Mouse (Mus musculus): ENCODE results near the gene Dgcr2. TPM values are rescaled to one million over a fixed set of nuclear protein-coding genes. Genes with fewer than 3 reads are reported as not detected.

Gene Dgcr2
- polyA plus RNA-seq, 1 experiment from 2014 or later: 96.0 TPM

- Histone ChIP-seq H3K4me1 (replicated peaks) (peaks cover 23% of the 10 kb centered on the region), H3K27me3 (ENCODE audit: insufficient read depth, poor library complexity, severe bottlenecking) (peaks cover 86% of the 10 kb centered on the region), H3K9me3 (no peaks in the 10 kb centered on the region), H3K27ac (no peak overlapping the region), H3K36me3 (peaks cover 5% of the 10 kb centered on the region), H3K4me3 (peak overlapping the region; percentile 70)
- no peak for DNase-seq (ENCODE audit: low spot score)
- WGBS: 54% methylated on average over 7 of the region's 7 CpGs
Measured at GRCm38 (mm10) chr16:17834543-17834942, 63.8 kb downstream of the Dgcr2 start.

GRCm38 (mm10) chr16:17833681-17834399 is 64.5 kb downstream of the Dgcr2 start:
- no peaks in the 10 kb centered on the region; the same call in 1 of the 2 replicates for H3K36me3 ChIP-seq
- DNase-seq (ENCODE audit: low spot score): peak; percentile 73
- H3K9me3 ChIP-seq: no peaks in the 10 kb centered on the region
- peaks cover 93% of the 10 kb centered on the region for H3K27me3 ChIP-seq (ENCODE audit: insufficient read depth, poor library complexity, severe bottlenecking)
- H3K27ac ChIP-seq: peak overlapping the region; percentile 79
- peak overlapping the region; percentile 70 for H3K4me3 ChIP-seq
- peaks cover 23% of the 10 kb centered on the region for H3K4me1 ChIP-seq (replicated peaks)
- 1% methylated on average over 103 of the region's 103 CpGs for WGBS

GRCm38 (mm10) chr16:17833321-17833680 is 65.1 kb downstream of the Dgcr2 start:
- Histone ChIP-seq H3K9me3 (no peaks in the 10 kb centered on the region), H3K27ac (peak overlapping the region; percentile 79), H3K36me3 (no peaks in the 10 kb centered on the region; the same call in 1 of the 2 replicates), H3K27me3 (ENCODE audit: insufficient read depth, poor library complexity, severe bottlenecking) (peaks cover 99% of the 10 kb centered on the region), H3K4me1 (replicated peaks) (peaks cover 23% of the 10 kb centered on the region), H3K4me3 (peak overlapping the region; percentile 70)
- peak; percentile 59 for DNase-seq (ENCODE audit: low spot score)
- under 1% methylated on average over 37 of the region's 37 CpGs for WGBS

GRCm38 (mm10) chr16:17832821-17833220 is 65.5 kb downstream of the Dgcr2 start, which contains the start of gene B830017H08Rik:
B830017H08Rik (plus strand) TSS chr16:17833121.
- Histone ChIP-seq H3K4me1 (replicated peaks) (peaks cover 23% of the 10 kb centered on the region), H3K27ac (peak within 1 kb of the TSS; percentile 79), H3K27me3 (ENCODE audit: insufficient read depth, poor library complexity, severe bottlenecking) (peaks cover 98% of the 10 kb centered on the region), H3K9me3 (no peaks in the 10 kb centered on the region), H3K36me3 (no peaks in the 10 kb centered on the region), H3K4me3 (peak within 1 kb of the TSS; percentile 70)
- WGBS: 24% methylated on average over 7 of the region's 7 CpGs
- no peak for DNase-seq (ENCODE audit: low spot score)

GRCm38 (mm10) chr16:17831781-17832180 is 66.6 kb downstream of the Dgcr2 start:
- H3K27me3 ChIP-seq (ENCODE audit: insufficient read depth, poor library complexity, severe bottlenecking): peaks cover 95% of the 10 kb centered on the region
- no peaks in the 10 kb centered on the region for H3K9me3 ChIP-seq
- H3K36me3 ChIP-seq: no peaks in the 10 kb centered on the region
- H3K4me3 ChIP-seq: no peak overlapping the region
- no peak for DNase-seq (ENCODE audit: low spot score)
- WGBS: 11% methylated on average over 11 of the region's 11 CpGs
- peaks cover 23% of the 10 kb centered on the region for H3K4me1 ChIP-seq (replicated peaks)
- no peak overlapping the region for H3K27ac ChIP-seq

- 56% methylated on average over 10 of the region's 10 CpGs for WGBS
- Histone ChIP-seq H3K27me3 (ENCODE audit: insufficient read depth, poor library complexity, severe bottlenecking) (peaks cover 85% of the 10 kb centered on the region), H3K4me3 (no peak overlapping the region)
Measured at GRCm38 (mm10) chr16:17830385-17831178, 67.8 kb downstream of the Dgcr2 start.

GRCm38 (mm10) chr16:17828867-17829266 is 69.5 kb downstream of the Dgcr2 start:
- H3K27me3 ChIP-seq (ENCODE audit: insufficient read depth, poor library complexity, severe bottlenecking): peaks cover 68% of the 10 kb centered on the region
- DNase-seq (ENCODE audit: low spot score): no peak

More at GRCm38 (mm10) chr16:17830385-17831178, 67.8 kb downstream of the Dgcr2 start:
- Histone ChIP-seq H3K9me3 (no peaks in the 10 kb centered on the region), H3K4me1 (replicated peaks) (peaks cover 23% of the 10 kb centered on the region), H3K27ac (no peak overlapping the region), H3K36me3 (no peaks in the 10 kb centered on the region)
- DNase-seq (ENCODE audit: low spot score): no peak

GRCm38 (mm10) chr16:17828229-17828628 is 70.1 kb downstream of the Dgcr2 start:
- Histone ChIP-seq H3K4me3 (no peak overlapping the region), H3K27ac (no peak overlapping the region), H3K27me3 (ENCODE audit: insufficient read depth, poor library complexity, severe bottlenecking) (peaks cover 62% of the 10 kb centered on the region), H3K36me3 (no peaks in the 10 kb centered on the region), H3K4me1 (replicated peaks) (peaks cover 11% of the 10 kb centered on the region), H3K9me3 (no peaks in the 10 kb centered on the region)
- 88% methylated on average over 2 of the region's 2 CpGs for WGBS
- no peak for DNase-seq (ENCODE audit: low spot score)

More at GRCm38 (mm10) chr16:17828867-17829266, 69.5 kb downstream of the Dgcr2 start:
- H3K4me1 ChIP-seq (replicated peaks): peaks cover 17% of the 10 kb centered on the region
- H3K9me3 ChIP-seq: no peaks in the 10 kb centered on the region
- no peak overlapping the region for H3K27ac ChIP-seq
- WGBS: 73% methylated on average over 3 of the region's 3 CpGs
- H3K36me3 ChIP-seq: no peaks in the 10 kb centered on the region
- H3K4me3 ChIP-seq: no peak overlapping the region

- WGBS: 86% methylated on average over 2 of the region's 2 CpGs
- DNase-seq (ENCODE audit: low spot score): no peak
- Histone ChIP-seq H3K4me1 (replicated peaks) (no peaks in the 10 kb centered on the region), H3K36me3 (no peaks in the 10 kb centered on the region), H3K4me3 (no peak overlapping the region), H3K27ac (no peak overlapping the region), H3K27me3 (ENCODE audit: insufficient read depth, poor library complexity, severe bottlenecking) (peaks cover 44% of the 10 kb centered on the region), H3K9me3 (no peaks in the 10 kb centered on the region)
Measured at GRCm38 (mm10) chr16:17826500-17826899, 71.9 kb downstream of the Dgcr2 start.

- no peak for DNase-seq (ENCODE audit: low spot score)
- WGBS: 84% methylated on average over 8 of the region's 8 CpGs
- H3K27me3 ChIP-seq (ENCODE audit: insufficient read depth, poor library complexity, severe bottlenecking): peaks cover 70% of the 10 kb centered on the region
Measured at GRCm38 (mm10) chr16:17816528-17816927, 81.8 kb downstream of the Dgcr2 start.

GRCm38 (mm10) chr16:17815411-17816402 is 82.7 kb downstream of the Dgcr2 start:
- Histone ChIP-seq H3K27ac (peak overlapping the region; percentile 87), H3K4me1 (replicated peaks) (peaks cover 15% of the 10 kb centered on the region; the same call in 1 of the 2 replicates), H3K4me3 (peak overlapping the region; percentile 64), H3K27me3 (ENCODE audit: insufficient read depth, poor library complexity, severe bottlenecking) (peaks cover 75% of the 10 kb centered on the region), H3K9me3 (no peaks in the 10 kb centered on the region), H3K36me3 (no peaks in the 10 kb centered on the region)
- 2% methylated on average over 63 of the region's 63 CpGs for WGBS
- DNase-seq (ENCODE audit: low spot score): peak; percentile 86

More at GRCm38 (mm10) chr16:17816528-17816927, 81.8 kb downstream of the Dgcr2 start:
- no peaks in the 10 kb centered on the region for H3K36me3 ChIP-seq
- peaks cover 15% of the 10 kb centered on the region; the same call in 1 of the 2 replicates for H3K4me1 ChIP-seq (replicated peaks)
- H3K9me3 ChIP-seq: no peaks in the 10 kb centered on the region
- H3K27ac ChIP-seq: no peak overlapping the region
- no peak overlapping the region for H3K4me3 ChIP-seq

- WGBS: 58% methylated on average over 4 of the region's 4 CpGs
- Histone ChIP-seq H3K9me3 (no peaks in the 10 kb centered on the region), H3K4me3 (no peak overlapping the region), H3K36me3 (no peaks in the 10 kb centered on the region), H3K4me1 (replicated peaks) (peaks cover 28% of the 10 kb centered on the region), H3K27ac (no peak overlapping the region), H3K27me3 (ENCODE audit: insufficient read depth, poor library complexity, severe bottlenecking) (peaks cover 90% of the 10 kb centered on the region)
- DNase-seq (ENCODE audit: low spot score): no peak
Measured at GRCm38 (mm10) chr16:17813173-17813572, 85.2 kb downstream of the Dgcr2 start.
